Mouse (Mus musculus) limb, embryonic 13.5 days (tissue): ENCODE data around the gene H2-T24. TPM values are rescaled to one million over a fixed set of nuclear protein-coding genes. Genes with fewer than 3 reads are reported as not detected.
A peak's percentile ranks its signal among the peaks of the same experiment; 100 is the strongest.
"Not testable (repeated sequence)": the region's sequence is repeated elsewhere in the genome, so short reads cannot be mapped to it uniquely, and the experiment has no call there.

Experiments
- ATAC-seq: fragments of 200-750 bp; cut with Nextera tagmentation; 2 replicates; pipeline ENCODE4 v1.8.0; 2017; ENCODE audit warnings: low read depth, moderate number of reproducible peaks, moderate TSS enrichment; ENCODE audit not compliant: low FRiP score
- H3K27ac ChIP-seq: fragments of 300-500 bp; sonication (generic); 2 replicates; pipeline ENCODE4 v1.5.1; 2015; ENCODE audit warnings: inconsistent platforms, mild to moderate bottlenecking, moderate library complexity
- H3K27me3 ChIP-seq: fragments of 300-500 bp; sonication (generic); 2 replicates; pipeline ENCODE4 v1.6.1; 2015; ENCODE audit warnings: mild to moderate bottlenecking, inconsistent platforms
- H3K36me3 ChIP-seq: fragments of 300-500 bp; sonication (generic); 2 replicates; pipeline ENCODE4 v1.6.1; 2015; ENCODE audit warnings: inconsistent platforms, mild to moderate bottlenecking, moderate library complexity
- H3K4me1 ChIP-seq: fragments of 300-500 bp; sonication (generic); 2 replicates; pipeline ENCODE4 v1.6.1; 2015; ENCODE audit warnings: inconsistent platforms
- H3K4me2 ChIP-seq: fragments of 300-500 bp; sonication (generic); replicated peaks from 2 replicates; pipeline ENCODE4 v1.6.1; 2015; ENCODE audit warnings: inconsistent platforms, mild to moderate bottlenecking, moderate library complexity
- H3K4me3 ChIP-seq: fragments of 300-500 bp; sonication (generic); 2 replicates; pipeline ENCODE4 v1.5.1; 2015; ENCODE audit warnings: moderate library complexity, mild to moderate bottlenecking, inconsistent platforms
- H3K9ac ChIP-seq: fragments of 300-500 bp; sonication (generic); 2 replicates; pipeline ENCODE4 v1.6.1; 2015; ENCODE audit warnings: mild to moderate bottlenecking, inconsistent platforms
- H3K9me3 ChIP-seq: fragments of 300-500 bp; sonication (generic); 2 replicates; pipeline ENCODE4 v1.6.1; 2016; ENCODE audit warnings: inconsistent platforms
- WGBS: fragments of 180-500 bp; shearing (Covaris S2); methylation state at CpG from one replicate; pipeline ENCODE4 v1.1.7; 2015; 5-methylcytosine and 5-hydroxymethylcytosine counted together
- polyA plus RNA-seq: library from polyadenylated mRNA; unstranded; fragments of >200 nt; fragmentation: Nextera tagmentation; extraction: Ambion mirVana; gene quantifications from 2 replicates; pipeline ENCODE4 v1.2.1, GENCODE M21; 2015

The H2-T24 gene
- 3.4 and 4.1 TPM in 2 replicates for polyA plus RNA-seq

- Histone ChIP-seq H3K4me3 (no peak within 1 kb of the TSS), H3K4me2 (peak within 1 kb of the TSS; percentile 36; the same call in 1 of the 2 replicates), H3K4me1 (peaks cover 5% of the 10 kb centered on the region; the same call in 1 of the 2 replicates), H3K27ac (no peak within 1 kb of the TSS; the same call in 1 of the 2 replicates), H3K9me3 (no peaks in the 10 kb centered on the region), H3K9ac (no peak within 1 kb of the TSS), H3K27me3 (no peaks in the 10 kb centered on the region), H3K36me3 (0 out of 2 replicates have a peak, but pooled peaks cover 5% of the 10 kb centered on the region)
- 42% methylated on average over 15 of the region's 15 CpGs for WGBS
- peak; percentile 40; the same call in 1 of the 2 replicates for ATAC-seq
These were observed at the start of gene H2-T24 for GRCm38 (mm10) chr17:36020191-36021073. Gene H2-T24 (minus strand): TSS chr17:36020560.

- H3K4me2 ChIP-seq: no peak overlapping the region
- H3K27ac ChIP-seq: no peak overlapping the region
- H3K4me1 ChIP-seq: no peaks in the 10 kb centered on the region
- no peak overlapping the region for H3K9ac ChIP-seq
- H3K9me3 ChIP-seq: no peaks in the 10 kb centered on the region
- H3K27me3 ChIP-seq: no peaks in the 10 kb centered on the region
- no peaks in the 10 kb centered on the region for H3K36me3 ChIP-seq
- 24% methylated on average over 2 of the region's 2 CpGs for WGBS
- H3K4me3 ChIP-seq: no peak overlapping the region
- no peak for ATAC-seq
These were observed 40.5 kb upstream of the H2-T24 start for GRCm38 (mm10) chr17:36060829-36061228.

- H3K27ac ChIP-seq, H3K4me1 ChIP-seq, H3K4me3 ChIP-seq, H3K4me2 ChIP-seq, H3K9ac ChIP-seq, ATAC-seq, H3K36me3 ChIP-seq, H3K9me3 ChIP-seq, H3K27me3 ChIP-seq: not testable (repeated sequence)
- 71% methylated on average over 1 of the region's 1 CpGs for WGBS
These were observed 38.0 kb upstream of the H2-T24 start, which contains the start of gene Gm11127 for GRCm38 (mm10) chr17:36058362-36058761. Gene Gm11127 (minus strand): TSS chr17:36058371.

DNA sequence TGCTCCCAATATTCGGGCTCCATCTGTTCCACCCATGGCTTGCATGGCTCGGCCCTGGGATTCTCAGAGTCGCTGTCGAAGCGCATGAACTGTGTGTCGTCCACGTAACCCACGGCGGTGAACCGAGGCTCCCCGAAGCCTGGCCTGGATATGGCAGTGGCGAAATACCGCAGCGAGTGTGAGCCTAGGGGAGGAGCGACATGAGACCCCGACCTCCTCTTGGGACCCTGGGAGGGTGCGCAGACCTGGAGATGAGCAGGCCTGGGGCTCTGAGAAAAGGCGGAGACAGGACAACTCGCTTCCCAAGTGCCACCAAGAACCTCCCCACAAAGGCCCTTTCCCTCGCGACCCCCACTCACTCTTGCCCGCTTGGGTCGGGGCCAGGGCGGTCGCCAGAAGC is 37.6 kb upstream of the H2-T24 start:
- not testable (repeated sequence) for H3K4me3 ChIP-seq, H3K9me3 ChIP-seq, H3K4me1 ChIP-seq, H3K9ac ChIP-seq, H3K27me3 ChIP-seq, H3K27ac ChIP-seq, H3K4me2 ChIP-seq, ATAC-seq, H3K36me3 ChIP-seq
- 87% methylated on average over 25 of the region's 25 CpGs for WGBS

DNA sequence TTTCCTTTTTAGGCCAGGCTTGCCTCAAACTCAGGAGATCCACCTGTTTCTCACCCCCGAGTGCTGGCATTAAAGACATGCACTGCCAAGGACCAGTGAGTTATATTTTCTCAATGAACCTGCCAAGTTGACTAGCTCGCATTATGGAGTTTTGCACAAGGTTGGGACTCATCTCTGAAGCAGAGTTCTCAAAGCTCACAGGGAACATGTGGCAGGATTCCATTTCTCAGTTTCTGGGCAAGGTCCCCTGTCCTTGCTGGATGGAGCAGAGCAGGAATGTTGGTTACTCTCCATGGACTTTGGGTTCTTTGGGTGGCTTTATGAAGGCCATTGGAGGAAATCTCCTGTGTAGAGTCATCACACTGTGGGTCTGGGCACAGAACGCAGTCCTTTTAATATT is 22.9 kb upstream of the H2-T24 start:
- Histone ChIP-seq H3K9me3 (no peaks in the 10 kb centered on the region), H3K9ac (peak overlapping the region; percentile 54), H3K4me3 (peak overlapping the region; percentile 45), H3K4me2 (peak overlapping the region; percentile 77), H3K27me3 (0 out of 2 replicates have a peak, but pooled peaks cover 3% of the 10 kb centered on the region), H3K27ac (no peak overlapping the region), H3K4me1 (peaks cover 4% of the 10 kb centered on the region; the same call in 1 of the 2 replicates), H3K36me3 (no peaks in the 10 kb centered on the region)
- WGBS: 74% methylated on average over 3 of the region's 3 CpGs
- ATAC-seq: no peak

DNA sequence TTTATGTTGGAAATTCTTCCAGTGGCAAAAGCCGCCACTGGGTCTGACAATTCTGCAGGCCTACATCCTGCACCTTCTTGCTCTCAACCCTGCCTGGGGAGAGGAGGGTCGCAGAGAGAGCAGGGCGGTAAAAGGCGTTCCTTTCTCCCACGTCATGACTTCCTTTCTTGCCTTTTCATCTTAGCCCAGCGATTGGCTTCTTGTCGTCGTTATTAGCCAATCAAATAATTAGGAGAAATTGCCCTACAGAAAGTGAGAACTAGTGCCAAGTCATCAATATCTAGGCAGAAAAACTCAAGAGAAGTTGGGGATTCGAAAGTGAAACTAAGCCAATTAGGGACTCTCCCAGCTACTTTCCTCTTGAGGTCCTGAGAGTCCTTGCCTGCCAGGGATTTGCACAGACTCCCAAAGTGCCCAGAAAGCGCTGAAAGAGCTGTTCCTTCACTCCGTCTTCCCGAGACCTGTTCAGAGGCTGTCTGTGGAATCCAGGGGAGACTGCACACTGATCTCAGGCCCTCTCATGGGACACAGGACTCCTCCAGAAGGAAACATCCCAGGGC is 22.3 kb upstream of the H2-T24 start, which contains the start of the genes H2-T22 and Gm6034:
TSS of gene H2-T22 (minus strand) at position 138 of the 560 bp plus-strand sequence.
TSS of gene Gm6034 (plus strand) at position 352 of the 560 bp plus-strand sequence.
- Histone ChIP-seq H3K4me2 (peak within 1 kb of the TSS; percentile 77), H3K9ac (peak within 1 kb of the TSS; percentile 63), H3K4me3 (peak within 1 kb of the TSS; percentile 45)
- H3K36me3 ChIP-seq, H3K27me3 ChIP-seq, H3K9me3 ChIP-seq, H3K27ac ChIP-seq, H3K4me1 ChIP-seq: not testable (repeated sequence)
- peak; percentile 98 for ATAC-seq
- 1% methylated on average over 12 of the region's 12 CpGs for WGBS

DNA sequence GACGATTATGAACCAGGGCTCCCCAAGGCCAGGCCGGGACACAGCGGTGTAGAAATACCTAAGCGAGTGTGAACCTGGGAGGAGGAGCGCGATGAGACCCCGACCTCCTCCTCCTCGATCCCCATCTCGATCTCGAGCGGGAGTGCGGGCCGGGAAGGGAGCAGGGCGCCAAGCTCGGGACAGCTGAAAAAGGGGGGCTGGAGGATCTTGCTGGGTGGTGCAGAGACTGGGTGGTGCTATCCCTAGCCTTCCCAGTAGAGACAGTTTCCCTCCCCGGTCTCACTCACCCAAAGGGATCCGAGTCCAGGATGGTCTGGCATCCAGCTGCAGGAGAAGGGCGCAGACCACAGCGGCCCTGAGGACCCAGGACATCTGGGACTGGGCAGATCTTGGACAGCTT is 21.7 kb upstream of the H2-T24 start:
- H3K4me1 ChIP-seq, H3K9me3 ChIP-seq, H3K27me3 ChIP-seq, H3K36me3 ChIP-seq, H3K27ac ChIP-seq: not testable (repeated sequence)
- ATAC-seq: peak; percentile 72
- H3K4me3 ChIP-seq: peak overlapping the region; percentile 45
- peak overlapping the region; percentile 77 for H3K4me2 ChIP-seq
- peak overlapping the region; percentile 63 for H3K9ac ChIP-seq
- 0% methylated on average over 19 of the region's 19 CpGs for WGBS

GRCm38 (mm10) chr17:36040604-36041003 is 20.2 kb upstream of the H2-T24 start:
- WGBS: 86% methylated on average over 2 of the region's 2 CpGs

GRCm38 (mm10) chr17:36036126-36036525 is 15.8 kb upstream of the H2-T24 start:
- not testable (repeated sequence) for H3K36me3 ChIP-seq, H3K9me3 ChIP-seq, ATAC-seq, H3K4me1 ChIP-seq, H3K9ac ChIP-seq, H3K27ac ChIP-seq, H3K4me3 ChIP-seq, H3K4me2 ChIP-seq
- WGBS: 87% methylated on average over 13 of the region's 13 CpGs
- H3K27me3 ChIP-seq: peaks cover 13% of the 10 kb centered on the region; the same call in 1 of the 2 replicates

More at GRCm38 (mm10) chr17:36040604-36041003, 20.2 kb upstream of the H2-T24 start:
- H3K27me3 ChIP-seq, H3K4me2 ChIP-seq, H3K4me1 ChIP-seq, H3K36me3 ChIP-seq, H3K9ac ChIP-seq, H3K4me3 ChIP-seq, H3K9me3 ChIP-seq, ATAC-seq, H3K27ac ChIP-seq: not testable (repeated sequence)

GRCm38 (mm10) chr17:36035010-36035638 is 14.8 kb upstream of the H2-T24 start:
- not testable (repeated sequence) for H3K9ac ChIP-seq, H3K4me1 ChIP-seq, H3K4me2 ChIP-seq, H3K9me3 ChIP-seq, H3K4me3 ChIP-seq, H3K36me3 ChIP-seq, H3K27ac ChIP-seq
- WGBS: 30% methylated on average over 3 of the region's 3 CpGs
- ATAC-seq: peak; percentile 60
- H3K27me3 ChIP-seq: peaks cover 10% of the 10 kb centered on the region; the same call in 1 of the 2 replicates

DNA sequence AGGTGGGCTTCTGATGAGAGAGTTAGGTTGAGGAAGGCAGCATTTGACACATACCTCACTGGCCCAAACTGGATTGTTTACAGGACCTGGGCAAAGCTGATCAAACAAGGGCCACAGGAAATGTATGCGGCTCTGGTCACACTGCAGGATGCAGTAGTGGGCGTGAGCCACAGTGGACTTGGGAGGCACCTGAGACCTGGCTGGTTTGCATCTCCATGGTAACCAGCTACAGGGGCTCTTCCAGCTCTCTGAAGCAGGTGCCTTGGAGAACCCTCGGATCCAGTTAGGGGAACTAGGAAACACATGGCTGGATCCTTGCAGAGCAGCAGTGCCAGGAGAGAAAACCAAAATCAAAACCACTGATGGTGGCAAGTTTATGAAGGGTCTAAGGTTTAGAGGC is 14.2 kb upstream of the H2-T24 start:
- not testable (repeated sequence) for H3K4me2 ChIP-seq, H3K36me3 ChIP-seq, H3K9ac ChIP-seq, H3K4me3 ChIP-seq, H3K4me1 ChIP-seq, H3K27ac ChIP-seq, H3K9me3 ChIP-seq, ATAC-seq
- WGBS: 56% methylated on average over 3 of the region's 3 CpGs
- H3K27me3 ChIP-seq: peaks cover 10% of the 10 kb centered on the region; the same call in 1 of the 2 replicates
